Mouse (Mus musculus): ENCODE results near the gene C8a. TPM values are rescaled to one million over a fixed set of nuclear protein-coding genes. Genes with fewer than 3 reads are reported as not detected.

Gene C8a
- total RNA-seq (2023) = not detected

DNA sequence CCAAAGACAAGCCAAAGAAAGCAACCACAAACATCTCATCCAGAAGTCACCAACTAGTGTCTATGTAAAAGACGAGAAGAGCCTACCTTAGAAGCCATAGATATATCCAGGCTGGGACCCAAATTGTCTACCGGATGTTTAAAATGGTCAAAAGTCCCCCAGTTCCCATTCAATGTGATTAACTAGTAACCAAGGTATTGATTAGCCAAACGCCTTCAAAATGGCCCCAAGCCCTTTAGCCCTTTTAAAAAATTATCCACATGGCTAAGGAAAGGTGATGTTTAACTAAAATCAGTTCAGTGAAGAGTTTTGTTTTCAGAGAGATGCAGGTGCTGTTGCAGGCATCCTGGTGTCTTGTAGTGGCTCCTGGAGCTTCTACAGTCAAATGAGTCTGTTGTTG, at the start of gene C8a:
Gene C8a, minus strand, starts transcription at position 76 of the 400 bp plus-strand sequence.

DNA sequence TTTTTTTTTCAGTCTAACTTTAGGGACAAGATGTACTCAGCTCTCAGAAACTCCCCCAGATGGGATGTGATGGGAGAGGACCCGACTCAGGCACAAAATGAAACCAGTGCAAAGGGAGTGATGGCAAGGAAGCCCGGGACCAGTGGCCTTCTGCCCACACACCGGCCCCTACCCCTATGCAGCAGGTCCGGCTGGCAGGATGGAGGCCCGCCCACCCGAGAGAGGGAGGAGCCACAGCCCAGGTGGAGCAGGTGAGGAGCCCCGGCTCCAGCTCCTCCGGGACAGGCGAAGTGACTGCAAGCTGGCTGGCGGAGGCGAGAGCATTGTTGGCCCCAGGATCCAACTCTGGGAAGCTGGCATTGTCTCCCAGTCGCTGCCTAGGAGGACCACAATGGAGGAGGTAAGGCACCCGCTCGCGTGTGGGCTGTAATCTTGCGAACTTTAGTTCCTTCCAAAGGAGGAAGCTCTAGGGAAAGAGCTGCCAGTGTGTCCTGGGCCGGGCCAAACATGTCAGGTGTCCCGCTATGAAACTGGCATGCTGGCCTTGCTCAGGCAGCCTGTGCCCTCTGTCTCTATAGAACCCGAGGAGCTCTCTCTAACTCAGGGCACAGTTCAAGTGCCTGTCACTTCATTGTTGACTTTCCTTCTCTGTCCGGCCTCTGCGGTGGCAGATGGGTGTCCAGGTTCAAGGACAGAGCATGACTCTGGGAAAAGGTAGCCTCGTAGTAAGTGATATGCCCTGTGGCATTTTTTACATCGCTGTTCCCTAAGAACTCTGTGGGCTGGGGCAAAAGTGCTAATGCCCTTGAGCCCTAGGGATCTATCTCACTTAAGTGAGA, 37.3 kb upstream of the C8a start, which contains the start of gene Fyb2:
Gene Fyb2, plus strand, starts transcription at position 166 of the 839 bp plus-strand sequence.

DNA sequence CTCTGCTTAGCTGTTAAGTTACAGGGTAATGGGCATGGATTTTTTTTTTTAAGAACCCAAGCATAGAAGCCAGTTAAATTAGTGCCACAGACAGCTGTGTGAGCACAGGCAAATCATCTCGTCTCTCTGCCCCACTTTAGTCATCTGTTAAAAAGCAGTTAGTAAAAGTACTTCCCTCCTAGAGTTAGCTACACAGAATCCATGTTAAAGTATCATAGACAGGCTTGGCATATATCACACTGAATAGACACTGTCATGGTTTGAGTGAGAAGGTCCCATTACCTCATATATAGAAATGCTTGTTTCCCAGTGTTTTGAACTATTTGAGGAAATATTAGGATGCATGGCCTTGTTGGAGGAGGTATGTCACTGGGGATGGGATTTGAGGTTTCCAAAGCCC, 19.2 kb downstream of the C8a start, which contains the start of gene Gm17662:
Gene Gm17662, plus strand, starts transcription at position 301 of the 400 bp plus-strand sequence.

DNA sequence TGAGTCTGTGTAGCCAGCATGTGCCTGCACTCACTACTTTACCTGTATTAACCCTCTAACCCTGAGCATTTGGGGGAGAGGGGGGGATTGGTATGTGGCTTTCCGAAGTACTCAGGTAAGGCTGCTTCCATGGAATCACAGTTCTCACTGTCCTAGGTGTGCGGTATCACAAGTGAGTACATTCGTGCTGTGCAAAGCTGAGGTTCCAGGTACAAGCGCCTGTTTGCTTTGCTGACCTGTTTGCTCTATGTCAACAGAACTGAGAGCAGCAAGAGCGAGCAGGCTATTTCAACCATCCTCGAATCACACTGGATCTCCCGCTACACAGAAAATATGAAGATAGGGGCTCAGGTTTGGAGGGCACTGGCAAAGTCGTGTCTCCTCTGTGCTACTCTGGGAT, 110.1 kb downstream of the C8a start, which contains the start of gene C8b:
Gene C8b, plus strand, starts transcription at position 253 of the 400 bp plus-strand sequence.

Other genes with a start within 250 kb of the C8a start
- gene C8b, start 110.1 kb downstream of the C8a start, total RNA-seq (2023) = not detected
- not detected for gene Gm17662, start 19.1 kb downstream of the C8a start, total RNA-seq (2023)
- not detected for gene Fyb2, start 37.1 kb upstream of the C8a start, total RNA-seq (2023)
- gene Prkaa2, start 233.5 kb upstream of the C8a start, total RNA-seq (2023) = not detected